Mouse (Mus musculus): ENCODE measurements around the gene Hmgcl. TPM values are rescaled to one million over a fixed set of nuclear protein-coding genes. Genes with fewer than 3 reads are reported as not detected.

The Hmgcl gene
- polyA plus RNA-seq, 2 experiments, result 69.7 to 93.4 TPM

GRCm38 (mm10) chr4:135958354-135958753 is 12.1 kb downstream of the Hmgcl start:
- peaks cover 68% of the 10 kb centered on the region for H3K36me3 ChIP-seq (ENCODE audit: control insufficient read depth, insufficient read depth, low read length)
- no peak for TF ChIP-seq POLR2A (IDR thresholded peaks at IDR 0.05; ENCODE audit: borderline replicate concordance, extremely low read depth, insufficient read depth, insufficient read length)
- no peaks in the 10 kb centered on the region for H3K4me1 ChIP-seq (ENCODE audit: control insufficient read depth, insufficient read depth, low read length)
- no peaks in the 10 kb centered on the region for H3K27me3 ChIP-seq (ENCODE audit: control insufficient read depth, insufficient read depth, low read length)
- no peak overlapping the region for H3K4me2 ChIP-seq (replicated peaks; ENCODE audit: low read depth, low read length, severe bottlenecking)
- DNase-seq (ENCODE audit: low spot score) (no peak), ATAC-seq (ENCODE audit: low FRiP score, low read depth) (no peak)
- no peak overlapping the region for H3K4me3 ChIP-seq (replicated peaks; ENCODE audit: low read length)
- no peak overlapping the region for H3K27ac ChIP-seq (replicated peaks; ENCODE audit: low read depth, low read length)
- 60% methylated on average over 8 of the region's 8 CpGs for WGBS
- no peak overlapping the region for H3K9ac ChIP-seq (ENCODE audit: low read depth, low read length, severe bottlenecking)
- H3K9me3 ChIP-seq (ENCODE audit: control insufficient read depth, low read length), result no peaks in the 10 kb centered on the region

GRCm38 (mm10) chr4:135960717-135961116 is 14.5 kb downstream of the Hmgcl start:
- no peak overlapping the region for H3K4me2 ChIP-seq (replicated peaks; ENCODE audit: low read depth, low read length, severe bottlenecking)
- H3K4me3 ChIP-seq (replicated peaks; ENCODE audit: low read length), result no peak overlapping the region
- H3K9ac ChIP-seq (ENCODE audit: low read depth, low read length, severe bottlenecking), result no peak overlapping the region
- peaks cover 56% of the 10 kb centered on the region for H3K36me3 ChIP-seq (ENCODE audit: control insufficient read depth, insufficient read depth, low read length)
- no peaks in the 10 kb centered on the region for H3K9me3 ChIP-seq (ENCODE audit: control insufficient read depth, low read length)
- no peaks in the 10 kb centered on the region for H3K27me3 ChIP-seq (ENCODE audit: control insufficient read depth, insufficient read depth, low read length)
- peaks cover 6% of the 10 kb centered on the region for H3K4me1 ChIP-seq (ENCODE audit: control insufficient read depth, insufficient read depth, low read length)
- TF ChIP-seq POLR2A (IDR thresholded peaks at IDR 0.05; ENCODE audit: borderline replicate concordance, extremely low read depth, insufficient read depth, insufficient read length), result no peak
- no peak overlapping the region for H3K27ac ChIP-seq (replicated peaks; ENCODE audit: low read depth, low read length)
- 25% methylated on average over 5 of the region's 5 CpGs for whole genome bisulfite sequencing
- DNase-seq (ENCODE audit: low spot score) (peak; percentile 85), ATAC-seq (ENCODE audit: low FRiP score, low read depth) (no peak)

- DNase-seq (ENCODE audit: low spot score), result no peak
- Histone ChIP-seq H3K36me3 (ENCODE audit: control insufficient read depth, insufficient read depth, low read length) (peaks cover 57% of the 10 kb centered on the region), H3K9ac (ENCODE audit: low read depth, low read length, severe bottlenecking) (no peak overlapping the region), H3K4me2 (replicated peaks; ENCODE audit: low read depth, low read length, severe bottlenecking) (no peak overlapping the region), H3K9me3 (ENCODE audit: control insufficient read depth, low read length) (no peaks in the 10 kb centered on the region), H3K27me3 (ENCODE audit: control insufficient read depth, insufficient read depth, low read length) (no peaks in the 10 kb centered on the region), H3K4me3 (replicated peaks; ENCODE audit: low read length) (no peak overlapping the region), H3K4me1 (ENCODE audit: control insufficient read depth, insufficient read depth, low read length) (peaks cover 6% of the 10 kb centered on the region), H3K27ac (replicated peaks; ENCODE audit: low read depth, low read length) (no peak overlapping the region)
- TF ChIP-seq POLR2A (IDR thresholded peaks at IDR 0.05; ENCODE audit: borderline replicate concordance, extremely low read depth, insufficient read depth, insufficient read length), result no peak
- no peak for ATAC-seq (ENCODE audit: low FRiP score, low read depth)
- 91% methylated on average over 5 of the region's 5 CpGs for WGBS
These were observed 15.5 kb downstream of the Hmgcl start for GRCm38 (mm10) chr4:135961709-135962108.

- Histone ChIP-seq H3K4me2 (replicated peaks; ENCODE audit: low read depth, low read length, severe bottlenecking) (no peak overlapping the region), H3K27ac (replicated peaks; ENCODE audit: low read depth, low read length) (no peak overlapping the region), H3K4me1 (ENCODE audit: control insufficient read depth, insufficient read depth, low read length) (peaks cover 6% of the 10 kb centered on the region), H3K36me3 (ENCODE audit: control insufficient read depth, insufficient read depth, low read length) (peaks cover 60% of the 10 kb centered on the region), H3K9ac (ENCODE audit: low read depth, low read length, severe bottlenecking) (no peak overlapping the region), H3K4me3 (replicated peaks; ENCODE audit: low read length) (no peak overlapping the region), H3K27me3 (ENCODE audit: control insufficient read depth, insufficient read depth, low read length) (no peaks in the 10 kb centered on the region), H3K9me3 (ENCODE audit: control insufficient read depth, low read length) (no peaks in the 10 kb centered on the region)
- ATAC-seq (ENCODE audit: low FRiP score, low read depth) (no peak), DNase-seq (ENCODE audit: low spot score) (no peak)
- WGBS, result 87% methylated on average over 7 of the region's 7 CpGs
- TF ChIP-seq POLR2A (IDR thresholded peaks at IDR 0.05; ENCODE audit: borderline replicate concordance, extremely low read depth, insufficient read depth, insufficient read length), result no peak
These were observed 15.9 kb downstream of the Hmgcl start for GRCm38 (mm10) chr4:135962198-135962597.

- peak overlapping the region; percentile 86 for H3K4me2 ChIP-seq (replicated peaks; ENCODE audit: low read depth, low read length, severe bottlenecking)
- WGBS, result 6% methylated on average over 15 of the region's 15 CpGs
- H3K9ac ChIP-seq (ENCODE audit: low read depth, low read length, severe bottlenecking), result peak overlapping the region; percentile 63
- peaks cover 6% of the 10 kb centered on the region for H3K4me1 ChIP-seq (ENCODE audit: control insufficient read depth, insufficient read depth, low read length)
- H3K4me3 ChIP-seq (replicated peaks; ENCODE audit: low read length), result peak overlapping the region; percentile 72
- no peak for TF ChIP-seq POLR2A (IDR thresholded peaks at IDR 0.05; ENCODE audit: borderline replicate concordance, extremely low read depth, insufficient read depth, insufficient read length)
- H3K27ac ChIP-seq (replicated peaks; ENCODE audit: low read depth, low read length), result peak overlapping the region; percentile 70
- peaks cover 65% of the 10 kb centered on the region for H3K36me3 ChIP-seq (ENCODE audit: control insufficient read depth, insufficient read depth, low read length)
- no peak for ATAC-seq (ENCODE audit: low FRiP score, low read depth)
- H3K9me3 ChIP-seq (ENCODE audit: control insufficient read depth, low read length), result no peaks in the 10 kb centered on the region
- no peaks in the 10 kb centered on the region for H3K27me3 ChIP-seq (ENCODE audit: control insufficient read depth, insufficient read depth, low read length)
- DNase-seq (ENCODE audit: low spot score), result no peak
These were observed 16.7 kb downstream of the Hmgcl start for GRCm38 (mm10) chr4:135962946-135963345.
